Mouse (Mus musculus) embryonic facial prominence, embryonic 12.5 days (tissue): ENCODE measurements at regions not wholly inside any gene's neighbourhood (a gene's known extent, or its start where the extent isn't known, plus 50 kb on each side); places are given as distances from the start of the nearest gene placed in this dataset.

Source experiments
- ATAC-seq: fragments of 200-750 bp; cut with Nextera tagmentation; 2 replicates; pipeline ENCODE4 v1.8.0; 2017; ENCODE audit not compliant: insufficient number of reproducible peaks, insufficient read depth, low FRiP score, low TSS enrichment
- H3K27ac ChIP-seq: fragments of 300-500 bp; sonication (generic); 2 replicates; pipeline ENCODE4 v1.5.1; 2016; ENCODE audit warnings: mild to moderate bottlenecking
- H3K27me3 ChIP-seq: fragments of 300-500 bp; sonication (generic); 2 replicates; pipeline ENCODE4 v1.6.1; 2016; ENCODE audit warnings: mild to moderate bottlenecking, moderate library complexity
- H3K36me3 ChIP-seq: fragments of 300-500 bp; sonication (generic); 2 replicates; pipeline ENCODE4 v1.6.1; 2016; ENCODE audit warnings: mild to moderate bottlenecking
- H3K4me1 ChIP-seq: fragments of 300-500 bp; sonication (generic); 2 replicates; pipeline ENCODE4 v1.6.1; 2016
- H3K4me2 ChIP-seq: fragments of 300-500 bp; sonication (generic); replicated peaks from 2 replicates; pipeline ENCODE4 v1.6.1; 2016; ENCODE audit warnings: mild to moderate bottlenecking, moderate library complexity
- H3K4me3 ChIP-seq: fragments of 300-500 bp; sonication (generic); 2 replicates; pipeline ENCODE4 v1.5.1; 2016; ENCODE audit warnings: mild to moderate bottlenecking
- H3K9ac ChIP-seq: fragments of 300-500 bp; sonication (generic); 2 replicates; pipeline ENCODE4 v1.6.1; 2016; ENCODE audit warnings: mild to moderate bottlenecking, moderate library complexity
- H3K9me3 ChIP-seq: fragments of 300-500 bp; sonication (generic); 2 replicates; pipeline ENCODE4 v1.6.1; 2016; ENCODE audit warnings: mild to moderate bottlenecking, moderate library complexity
- WGBS: fragments of 180-500 bp; shearing (Covaris S2); methylation state at CpG from one replicate; pipeline ENCODE4 v1.1.7; 2016; 5-methylcytosine and 5-hydroxymethylcytosine counted together

GRCm38 (mm10) chr14:71159556-71159955 is 559.9 kb upstream of the Fam160b2 start:
- Histone ChIP-seq H3K4me2 (no peak overlapping the region), H3K27ac (no peak overlapping the region), H3K9ac (no peak overlapping the region), H3K9me3 (no peaks in the 10 kb centered on the region), H3K4me3 (no peak overlapping the region), H3K36me3 (no peaks in the 10 kb centered on the region), H3K27me3 (no peaks in the 10 kb centered on the region), H3K4me1 (no peaks in the 10 kb centered on the region)
- 83% methylated on average over 2 of the region's 2 CpGs for WGBS
- ATAC-seq = no peak

GRCm38 (mm10) chr14:71142465-71142864 is 542.8 kb upstream of the Fam160b2 start:
- Histone ChIP-seq H3K36me3 (no peaks in the 10 kb centered on the region), H3K27me3 (no peaks in the 10 kb centered on the region), H3K4me2 (no peak overlapping the region), H3K9me3 (peaks cover 4% of the 10 kb centered on the region; the same call in 1 of the 2 replicates), H3K9ac (no peak overlapping the region), H3K4me1 (no peaks in the 10 kb centered on the region), H3K4me3 (no peak overlapping the region), H3K27ac (no peak overlapping the region)
- no peak for ATAC-seq
- 90% methylated on average over 1 of the region's 1 CpGs for WGBS

GRCm38 (mm10) chr14:71129771-71130211 is 530.2 kb upstream of the Fam160b2 start:
- 77% methylated on average over 4 of the region's 4 CpGs for WGBS
- H3K4me1 ChIP-seq = no peaks in the 10 kb centered on the region; the same call in 1 of the 2 replicates
- H3K27me3 ChIP-seq = no peaks in the 10 kb centered on the region
- H3K36me3 ChIP-seq = no peaks in the 10 kb centered on the region
- H3K9ac ChIP-seq = no peak overlapping the region
- no peaks in the 10 kb centered on the region for H3K9me3 ChIP-seq
- no peak overlapping the region for H3K4me3 ChIP-seq
- no peak overlapping the region for H3K27ac ChIP-seq
- ATAC-seq = no peak
- no peak overlapping the region for H3K4me2 ChIP-seq

- 75% methylated on average over 3 of the region's 3 CpGs for WGBS
- H3K4me2 ChIP-seq = no peak overlapping the region
- H3K4me1 ChIP-seq = no peaks in the 10 kb centered on the region; the same call in 1 of the 2 replicates
- no peaks in the 10 kb centered on the region for H3K27me3 ChIP-seq
- no peaks in the 10 kb centered on the region for H3K36me3 ChIP-seq
- no peak for ATAC-seq
- H3K4me3 ChIP-seq = no peak overlapping the region
- no peaks in the 10 kb centered on the region for H3K9me3 ChIP-seq
- H3K27ac ChIP-seq = no peak overlapping the region
- H3K9ac ChIP-seq = no peak overlapping the region
Observed at GRCm38 (mm10) chr14:71128495-71128894, 528.9 kb upstream of the Fam160b2 start.

GRCm38 (mm10) chr14:71118681-71119080 is 519.0 kb upstream of the Fam160b2 start:
- Histone ChIP-seq H3K4me1 (no peaks in the 10 kb centered on the region), H3K4me3 (no peak overlapping the region), H3K4me2 (no peak overlapping the region), H3K9me3 (no peaks in the 10 kb centered on the region), H3K27me3 (no peaks in the 10 kb centered on the region), H3K36me3 (no peaks in the 10 kb centered on the region), H3K9ac (no peak overlapping the region), H3K27ac (no peak overlapping the region)
- 88% methylated on average over 7 of the region's 7 CpGs for WGBS
- ATAC-seq = no peak

- no peak for ATAC-seq
- 75% methylated on average over 3 of the region's 3 CpGs for WGBS
Observed at GRCm38 (mm10) chr14:71115798-71116432, 516.3 kb upstream of the Fam160b2 start.

GRCm38 (mm10) chr14:71115095-71115797 is 515.6 kb upstream of the Fam160b2 start:
- 80% methylated on average over 8 of the region's 8 CpGs for WGBS
- Histone ChIP-seq H3K4me3 (no peak overlapping the region), H3K4me1 (no peaks in the 10 kb centered on the region)

More at GRCm38 (mm10) chr14:71115798-71116432, 516.3 kb upstream of the Fam160b2 start:
- H3K27me3 ChIP-seq = no peaks in the 10 kb centered on the region
- H3K4me1 ChIP-seq = no peaks in the 10 kb centered on the region
- no peak overlapping the region for H3K9ac ChIP-seq
- no peaks in the 10 kb centered on the region for H3K36me3 ChIP-seq
- H3K4me2 ChIP-seq = no peak overlapping the region
- no peak overlapping the region for H3K27ac ChIP-seq
- H3K4me3 ChIP-seq = no peak overlapping the region
- H3K9me3 ChIP-seq = no peaks in the 10 kb centered on the region

GRCm38 (mm10) chr14:71113198-71113597 is 513.6 kb upstream of the Fam160b2 start:
- no peak for ATAC-seq
- Histone ChIP-seq H3K4me1 (no peaks in the 10 kb centered on the region), H3K4me2 (no peak overlapping the region)

More at GRCm38 (mm10) chr14:71115095-71115797, 515.6 kb upstream of the Fam160b2 start:
- H3K9me3 ChIP-seq = no peaks in the 10 kb centered on the region
- no peak for ATAC-seq
- H3K27ac ChIP-seq = no peak overlapping the region
- no peak overlapping the region for H3K9ac ChIP-seq
- no peak overlapping the region for H3K4me2 ChIP-seq
- H3K27me3 ChIP-seq = no peaks in the 10 kb centered on the region
- no peaks in the 10 kb centered on the region for H3K36me3 ChIP-seq

GRCm38 (mm10) chr14:71104617-71105016 is 505.0 kb upstream of the Fam160b2 start:
- ATAC-seq = no peak
- H3K9ac ChIP-seq = no peak overlapping the region
- no peaks in the 10 kb centered on the region for H3K9me3 ChIP-seq
- no peaks in the 10 kb centered on the region for H3K4me1 ChIP-seq
- H3K27me3 ChIP-seq = no peaks in the 10 kb centered on the region
- no peaks in the 10 kb centered on the region for H3K36me3 ChIP-seq
- no peak overlapping the region for H3K4me2 ChIP-seq
- H3K4me3 ChIP-seq = no peak overlapping the region
- H3K27ac ChIP-seq = no peak overlapping the region

More at GRCm38 (mm10) chr14:71113198-71113597, 513.6 kb upstream of the Fam160b2 start:
- no peak overlapping the region for H3K9ac ChIP-seq
- H3K9me3 ChIP-seq = no peaks in the 10 kb centered on the region
- no peak overlapping the region for H3K4me3 ChIP-seq
- H3K27me3 ChIP-seq = no peaks in the 10 kb centered on the region
- H3K36me3 ChIP-seq = no peaks in the 10 kb centered on the region
- H3K27ac ChIP-seq = no peak overlapping the region

GRCm38 (mm10) chr14:71103955-71104354 is 504.3 kb upstream of the Fam160b2 start:
- H3K4me1 ChIP-seq = no peaks in the 10 kb centered on the region

GRCm38 (mm10) chr14:71095661-71096422 is 496.2 kb upstream of the Fam160b2 start:
- Histone ChIP-seq H3K27ac (no peak overlapping the region), H3K9me3 (no peaks in the 10 kb centered on the region), H3K4me1 (no peaks in the 10 kb centered on the region), H3K27me3 (no peaks in the 10 kb centered on the region), H3K4me2 (no peak overlapping the region), H3K4me3 (no peak overlapping the region), H3K36me3 (no peaks in the 10 kb centered on the region), H3K9ac (no peak overlapping the region)
- 42% methylated on average over 7 of the region's 7 CpGs for WGBS
- no peak for ATAC-seq

More at GRCm38 (mm10) chr14:71103955-71104354, 504.3 kb upstream of the Fam160b2 start:
- Histone ChIP-seq H3K27me3 (no peaks in the 10 kb centered on the region), H3K27ac (no peak overlapping the region), H3K4me3 (no peak overlapping the region), H3K4me2 (no peak overlapping the region), H3K9ac (no peak overlapping the region), H3K9me3 (no peaks in the 10 kb centered on the region), H3K36me3 (no peaks in the 10 kb centered on the region)
- no peak for ATAC-seq
- WGBS = 85% methylated on average over 5 of the region's 5 CpGs
